Mouse (Mus musculus) G1E (cell line): ENCODE measurements around the gene Lysmd1.

ENCODE experiments used
- CTCF ChIP-seq: IDR thresholded peaks from 2 replicates; pipeline ENCODE4 v1.5.1; 2012; ENCODE audit warnings: low read depth, low read length, inconsistent platforms, mixed read lengths
- GATA1 ChIP-seq: IDR thresholded peaks from 2 replicates; pipeline ENCODE4 v1.6.1; 2012; ENCODE audit warnings: borderline replicate concordance, low read length, inconsistent platforms, mixed read lengths
- POLR2AphosphoS5 ChIP-seq: IDR thresholded peaks from 2 replicates; pipeline ENCODE4 v1.6.1; 2012; ENCODE audit warnings: low read depth, low read length, inconsistent platforms; ENCODE audit not compliant: insufficient replicate concordance
- TAL1 ChIP-seq: conservative IDR thresholded peaks from 2 replicates; pipeline ENCODE4 v1.6.1; 2012; ENCODE audit warnings: low read depth, low read length, inconsistent platforms, mixed read lengths

DNA sequence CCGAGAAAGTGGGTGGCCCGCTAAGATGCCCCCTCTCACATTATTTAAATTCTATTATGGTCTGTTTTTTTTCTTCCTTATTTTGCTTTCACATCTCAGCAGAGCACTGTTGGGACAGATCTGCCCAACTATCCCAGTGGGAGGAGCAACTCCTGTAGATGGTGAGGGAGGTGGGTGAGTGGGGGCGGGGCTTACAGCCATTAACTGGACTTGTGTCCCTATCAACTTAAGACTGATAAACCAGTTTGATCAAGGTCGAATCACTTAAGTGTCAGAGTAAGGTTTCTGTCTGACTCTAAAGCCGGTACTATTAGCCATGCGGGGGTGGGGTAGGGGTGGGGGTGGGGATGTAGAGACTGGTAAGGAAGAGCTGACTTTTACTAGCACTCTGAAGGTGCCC lies 1.1 kb downstream of the Lysmd1 start:
- TF ChIP-seq CTCF (no peak), POLR2AphosphoS5 (no peak), GATA1 (no peak), TAL1 (no peak)
